Mouse (Mus musculus): ENCODE results near the gene Ppp6r3.

Gene Ppp6r3

GRCm38 (mm10) chr19:3575632-3576384 lies at the start of gene Ppp6r3:
Ppp6r3 (minus strand) TSS chr19:3575749.
- peak; percentile 100 for DNase-seq (ENCODE audit: low read depth, low spot score)

GRCm38 (mm10) chr19:3625111-3625510 lies 49.6 kb upstream of the Ppp6r3 start:
- no peak for DNase-seq (ENCODE audit: low read depth, low spot score)

GRCm38 (mm10) chr19:3623824-3624223 lies 48.3 kb upstream of the Ppp6r3 start:
- peak; percentile 76 for DNase-seq (ENCODE audit: low read depth, low spot score)

- DNase-seq (ENCODE audit: low read depth, low spot score): peak; percentile 28
Measured at GRCm38 (mm10) chr19:3623294-3623693, 47.7 kb upstream of the Ppp6r3 start.

- no peak for DNase-seq (ENCODE audit: low read depth, low spot score)
Measured at GRCm38 (mm10) chr19:3620871-3621270, 45.3 kb upstream of the Ppp6r3 start.

- peak; percentile 59 for DNase-seq (ENCODE audit: low read depth, low spot score)
Measured at GRCm38 (mm10) chr19:3619359-3619758, 43.8 kb upstream of the Ppp6r3 start.

- DNase-seq (ENCODE audit: low read depth, low spot score): no peak
Measured at GRCm38 (mm10) chr19:3613991-3614390, 38.4 kb upstream of the Ppp6r3 start.

GRCm38 (mm10) chr19:3612534-3613273 lies 37.2 kb upstream of the Ppp6r3 start:
- no peak for DNase-seq (ENCODE audit: low read depth, low spot score)

- no peak for DNase-seq (ENCODE audit: low read depth, low spot score)
Measured at GRCm38 (mm10) chr19:3611730-3612129, 36.2 kb upstream of the Ppp6r3 start.

- DNase-seq (ENCODE audit: low read depth, low spot score): no peak
Measured at GRCm38 (mm10) chr19:3610886-3611285, 35.3 kb upstream of the Ppp6r3 start.

GRCm38 (mm10) chr19:3609826-3610225 lies 34.3 kb upstream of the Ppp6r3 start:
- no peak for DNase-seq (ENCODE audit: low read depth, low spot score)

- no peak for DNase-seq (ENCODE audit: low read depth, low spot score)
Measured at GRCm38 (mm10) chr19:3594316-3594715, 18.8 kb upstream of the Ppp6r3 start.

GRCm38 (mm10) chr19:3593379-3594055 lies 18.0 kb upstream of the Ppp6r3 start:
- DNase-seq (ENCODE audit: low read depth, low spot score): no peak

- DNase-seq (ENCODE audit: low read depth, low spot score): no peak
Measured at GRCm38 (mm10) chr19:3589968-3590367, 14.4 kb upstream of the Ppp6r3 start.

- DNase-seq (ENCODE audit: low read depth, low spot score): no peak
Measured at GRCm38 (mm10) chr19:3589547-3589946, 14.0 kb upstream of the Ppp6r3 start.

GRCm38 (mm10) chr19:3587729-3588128 lies 12.2 kb upstream of the Ppp6r3 start:
- peak; percentile 80 for DNase-seq (ENCODE audit: low read depth, low spot score)

GRCm38 (mm10) chr19:3586540-3586939 lies 11.0 kb upstream of the Ppp6r3 start:
- DNase-seq (ENCODE audit: low read depth, low spot score): peak; percentile 73

GRCm38 (mm10) chr19:3586026-3586425 lies 10.5 kb upstream of the Ppp6r3 start:
- peak; percentile 60 for DNase-seq (ENCODE audit: low read depth, low spot score)

- peak; percentile 72 for DNase-seq (ENCODE audit: low read depth, low spot score)
Measured at GRCm38 (mm10) chr19:3581326-3581725, 5.8 kb upstream of the Ppp6r3 start.

- no peak for DNase-seq (ENCODE audit: low read depth, low spot score)
Measured at GRCm38 (mm10) chr19:3577911-3578290, 2.4 kb upstream of the Ppp6r3 start.

- no peak for DNase-seq (ENCODE audit: low read depth, low spot score)
Measured at GRCm38 (mm10) chr19:3577265-3577910, 1.8 kb upstream of the Ppp6r3 start.

Measured in R1 (cell line).